Mouse (Mus musculus): Measurements from ENCODE around the gene Slit2.

Slit2 gene

DNA sequence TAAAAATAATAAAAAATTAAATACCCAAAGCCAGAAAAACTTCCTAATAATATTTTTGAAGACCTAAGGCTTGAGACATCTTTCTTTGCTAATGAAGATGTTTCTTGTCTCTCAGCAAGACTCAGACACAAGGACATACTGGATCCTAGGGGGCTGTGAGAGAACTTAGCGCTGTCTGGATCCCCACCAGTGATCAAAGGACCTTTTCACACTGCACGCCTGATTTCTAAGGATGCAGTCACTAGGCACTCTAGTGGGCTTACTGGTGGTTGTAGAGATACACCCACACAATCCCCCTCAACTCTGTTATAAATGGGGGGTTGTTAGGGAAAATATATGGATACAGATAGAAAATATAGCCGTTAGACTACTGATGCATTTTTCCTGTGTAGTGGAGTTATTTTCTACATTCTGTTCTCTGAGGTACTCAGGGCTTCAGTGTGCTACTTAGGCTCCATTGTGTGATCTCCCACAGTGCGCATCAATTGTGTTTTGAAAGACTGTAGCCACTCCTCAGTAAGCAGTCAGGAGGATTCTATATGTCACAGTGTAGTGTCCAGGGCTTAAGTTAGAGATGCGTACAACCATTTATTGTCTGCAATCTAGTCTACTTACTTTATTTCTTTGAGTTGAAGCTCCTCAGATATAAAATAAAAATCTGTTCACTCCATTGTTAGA lies 67.8 kb downstream of the Slit2 start:
- DNase-seq (ENCODE audit: extremely low read depth, low read depth, low spot score), result no peak

DNA sequence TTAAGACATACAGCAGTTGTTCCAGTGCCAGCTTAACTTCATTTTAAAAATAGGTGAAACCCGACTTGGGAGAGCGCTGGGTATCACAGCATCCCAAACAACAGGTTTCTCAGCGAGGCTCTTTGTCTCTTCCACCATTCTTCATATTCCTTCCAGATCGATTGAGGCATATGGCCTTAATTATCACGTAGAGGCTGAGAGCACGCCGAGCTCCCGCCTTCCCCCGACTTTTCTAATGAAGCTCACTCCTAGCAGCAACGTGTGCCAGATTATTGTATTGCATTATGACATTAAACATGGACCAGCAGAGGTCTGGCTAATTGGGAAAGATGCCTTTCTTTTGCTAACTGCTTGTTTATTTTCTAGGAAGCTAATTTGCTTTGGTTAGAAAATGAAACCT lies 75.7 kb downstream of the Slit2 start:
- no peak for DNase-seq (ENCODE audit: extremely low read depth, low read depth, low spot score)

DNA sequence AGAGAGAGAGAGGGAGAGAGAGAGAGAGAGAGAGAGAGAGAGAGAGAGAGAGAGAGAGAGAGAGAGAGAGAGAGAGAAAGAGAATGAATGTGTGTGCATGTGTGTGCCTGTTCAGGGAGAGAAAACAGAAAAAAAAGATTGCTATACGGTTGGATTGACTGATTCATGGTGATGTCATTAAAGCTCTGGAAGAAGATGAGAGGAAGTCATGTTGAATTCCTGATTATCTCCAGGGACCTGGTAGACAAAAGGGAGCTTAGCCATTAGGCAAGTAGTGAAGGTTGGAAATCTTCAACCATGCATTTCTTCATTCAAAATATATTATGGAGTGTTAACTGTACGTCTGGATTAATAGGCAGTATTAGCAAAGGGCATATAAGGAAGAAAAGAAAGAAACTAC lies 77.8 kb downstream of the Slit2 start:
- no peak for DNase-seq (ENCODE audit: extremely low read depth, low read depth, low spot score)

DNA sequence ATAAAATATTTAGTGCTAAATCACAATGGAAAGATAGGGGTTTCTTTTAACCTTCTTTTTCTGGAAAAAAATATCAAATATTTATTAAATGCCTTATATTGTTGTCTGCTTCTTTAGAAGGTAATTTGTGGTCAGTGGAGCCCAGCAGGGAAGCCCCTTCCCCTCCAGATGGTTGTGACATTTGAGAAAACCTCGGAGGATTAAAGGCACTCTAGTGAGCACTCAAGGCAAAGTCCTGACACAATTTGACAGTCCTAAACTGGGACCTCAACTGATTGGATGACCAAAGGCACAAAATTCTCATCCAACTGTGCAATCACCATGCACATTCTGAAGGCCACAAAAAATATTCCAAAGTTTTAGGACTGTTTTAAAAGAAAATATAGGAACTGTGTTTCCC lies 95.8 kb downstream of the Slit2 start:
- DNase-seq (ENCODE audit: extremely low read depth, low read depth, low spot score), result no peak

DNA sequence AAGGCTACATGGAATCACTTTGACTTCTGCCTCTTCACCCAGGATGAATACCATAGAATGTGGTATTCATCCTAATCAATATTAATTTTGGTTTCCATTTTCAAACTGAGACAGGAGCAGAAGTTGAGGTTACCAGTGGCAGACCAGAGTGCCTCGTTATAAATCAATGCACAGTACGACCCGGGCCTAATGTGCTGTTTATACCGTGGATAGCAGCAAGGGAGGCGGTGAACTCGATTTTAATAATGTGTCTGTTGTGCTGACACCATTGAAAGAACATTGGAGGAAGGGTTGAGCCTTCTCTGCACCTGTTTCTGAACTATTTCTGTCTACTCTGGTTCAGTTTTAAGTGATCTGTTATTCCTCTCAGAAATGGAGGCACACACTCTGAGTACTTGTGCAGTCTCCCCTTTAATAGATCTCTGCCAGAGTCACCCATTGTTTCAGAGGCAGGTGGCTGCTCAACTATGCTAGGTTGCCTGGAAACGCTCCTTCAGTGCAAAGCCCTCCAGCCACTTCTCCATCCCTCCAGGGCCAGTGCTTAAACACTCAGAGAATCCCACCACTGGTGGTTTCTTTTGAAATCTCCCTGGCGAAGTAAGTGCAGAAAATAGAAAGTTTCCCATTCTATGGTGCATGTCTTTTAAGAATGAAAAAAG lies 98.4 kb downstream of the Slit2 start:
- no peak for DNase-seq (ENCODE audit: extremely low read depth, low read depth, low spot score)

DNA sequence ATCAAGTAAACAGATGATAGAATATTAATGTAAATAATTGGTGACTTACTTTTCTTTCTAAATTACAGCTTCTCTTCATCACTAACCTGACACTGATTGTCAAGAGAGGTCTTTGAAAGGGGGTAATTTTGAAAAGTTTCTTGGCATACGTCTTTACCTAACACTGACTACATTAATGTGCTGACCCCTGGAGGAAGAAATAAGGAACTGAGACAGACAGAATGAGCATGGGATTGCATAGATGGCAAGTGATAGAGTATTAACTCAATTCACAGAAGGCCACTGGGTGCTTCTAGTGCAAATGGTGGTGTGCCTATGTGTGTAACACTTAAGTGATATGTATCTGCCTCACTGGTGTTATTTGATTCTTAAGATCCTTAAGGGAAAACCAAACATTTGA lies 130.5 kb downstream of the Slit2 start:
- no peak for DNase-seq (ENCODE audit: extremely low read depth, low read depth, low spot score)

DNA sequence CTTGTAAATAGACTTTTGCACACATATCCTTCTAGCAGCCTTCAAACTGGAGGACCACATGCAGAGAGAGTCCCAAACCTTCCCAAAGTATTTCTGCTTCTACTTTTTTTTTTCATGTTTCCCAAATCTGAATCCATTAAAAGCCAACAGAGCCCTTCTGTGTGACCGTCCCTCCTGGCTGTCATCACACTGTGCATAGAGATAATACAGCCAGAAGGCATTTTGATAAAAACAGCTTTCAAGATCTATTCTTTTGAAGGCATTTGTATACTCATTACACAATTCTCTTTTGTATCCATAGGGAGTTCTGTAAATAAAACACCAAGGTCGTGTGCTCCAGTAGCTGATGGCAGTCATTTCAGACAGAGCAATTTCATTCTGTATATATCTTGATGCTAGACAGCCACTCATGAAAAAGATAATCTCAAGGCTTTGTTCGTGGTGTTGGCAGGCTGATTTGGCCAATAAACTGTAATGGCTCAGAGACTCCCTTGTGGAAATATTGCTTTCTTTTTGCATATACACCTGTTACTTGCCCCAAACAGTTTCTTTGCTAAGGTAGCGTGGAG lies 132.1 kb downstream of the Slit2 start:
- DNase-seq (ENCODE audit: extremely low read depth, low read depth, low spot score), result no peak

DNA sequence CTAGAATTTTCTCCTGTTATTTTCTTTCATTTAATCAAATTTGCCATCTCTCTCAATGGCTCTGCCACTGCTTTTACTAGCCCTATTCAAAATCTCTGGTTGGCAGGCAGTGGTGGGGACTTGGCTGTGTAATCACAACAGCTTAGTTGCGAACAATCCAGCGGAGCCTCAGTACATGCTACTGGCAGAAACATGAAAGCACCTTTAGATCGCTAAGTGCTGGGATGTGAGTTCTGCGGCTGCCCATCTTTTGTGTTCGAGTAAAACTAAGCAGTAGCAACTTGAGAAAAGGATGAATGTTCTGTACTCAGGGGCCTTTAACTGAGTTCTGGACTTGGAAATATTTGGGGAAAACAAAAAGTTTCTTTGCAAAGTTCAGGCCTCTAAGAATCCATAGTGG lies 139.7 kb downstream of the Slit2 start:
- no peak for DNase-seq (ENCODE audit: extremely low read depth, low read depth, low spot score)

DNA sequence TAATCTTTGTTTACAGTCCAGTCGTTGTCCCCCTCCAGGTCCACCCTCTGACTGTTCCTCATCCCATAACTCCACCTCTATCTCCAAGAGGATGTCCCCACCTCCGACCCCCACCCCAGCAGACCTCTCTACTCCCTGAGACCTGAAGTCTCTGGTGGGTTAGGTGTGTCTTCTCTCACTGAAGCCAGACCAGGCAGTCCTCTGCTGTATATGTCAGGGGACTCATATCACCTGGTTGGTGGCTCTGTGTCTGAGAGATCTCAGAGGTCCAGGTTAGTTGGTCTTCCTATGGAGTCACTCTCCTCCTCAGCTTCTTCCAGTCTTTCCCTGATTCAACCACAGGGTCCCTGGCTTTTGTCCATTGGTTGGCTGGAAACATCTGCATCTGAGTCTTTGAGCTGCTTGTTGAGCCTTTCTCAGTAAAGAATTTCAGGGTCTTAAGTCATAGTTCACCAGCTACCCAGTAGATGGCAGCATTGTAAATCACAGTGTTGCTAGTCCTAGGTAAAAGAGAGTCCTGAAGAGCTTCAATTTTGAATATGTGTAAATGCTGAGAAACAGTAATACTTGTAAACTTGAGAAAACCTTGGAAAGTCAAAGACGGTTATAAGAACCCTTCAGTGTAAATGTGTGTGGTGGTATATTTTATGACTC lies 143.0 kb downstream of the Slit2 start:
- no peak for DNase-seq (ENCODE audit: extremely low read depth, low read depth, low spot score)

DNA sequence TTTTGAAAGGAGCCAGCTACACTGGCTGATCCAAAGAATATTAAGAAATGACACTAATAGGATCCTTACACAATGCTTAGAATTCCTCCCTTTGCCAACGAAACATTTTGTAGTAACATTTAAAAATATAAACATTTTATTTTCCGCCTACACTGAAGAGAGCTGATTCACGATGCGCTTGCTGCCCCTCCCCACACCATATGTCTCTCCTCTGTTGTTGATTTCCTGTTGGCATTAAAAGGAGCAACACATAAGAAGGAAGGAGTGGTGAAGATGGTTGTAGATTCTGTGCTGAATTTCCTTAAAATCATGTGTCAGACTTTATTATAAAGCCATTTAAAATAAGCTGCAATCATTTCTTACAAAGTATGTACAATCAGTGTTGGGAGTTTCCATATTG lies 147.0 kb downstream of the Slit2 start:
- no peak for DNase-seq (ENCODE audit: extremely low read depth, low read depth, low spot score)

DNA sequence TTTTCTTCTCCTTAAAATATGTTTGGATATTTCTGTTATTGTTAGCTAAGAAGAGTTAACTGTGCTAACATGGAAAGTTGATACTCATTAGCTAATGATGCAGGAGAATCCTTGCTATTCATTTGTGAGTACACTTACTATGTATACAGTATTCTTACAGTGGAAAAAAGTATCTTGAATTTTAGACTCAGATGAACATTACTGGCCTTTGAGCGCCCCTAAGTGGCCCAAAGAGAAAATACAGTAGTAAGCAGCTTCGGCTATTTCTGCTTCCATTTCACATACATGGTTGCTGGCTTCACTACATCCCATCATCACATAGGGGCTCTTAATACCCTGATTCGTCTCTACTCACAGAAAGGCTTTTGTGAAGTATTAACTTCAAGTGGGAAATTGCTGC lies 153.6 kb downstream of the Slit2 start:
- no peak for DNase-seq (ENCODE audit: extremely low read depth, low read depth, low spot score)

DNA sequence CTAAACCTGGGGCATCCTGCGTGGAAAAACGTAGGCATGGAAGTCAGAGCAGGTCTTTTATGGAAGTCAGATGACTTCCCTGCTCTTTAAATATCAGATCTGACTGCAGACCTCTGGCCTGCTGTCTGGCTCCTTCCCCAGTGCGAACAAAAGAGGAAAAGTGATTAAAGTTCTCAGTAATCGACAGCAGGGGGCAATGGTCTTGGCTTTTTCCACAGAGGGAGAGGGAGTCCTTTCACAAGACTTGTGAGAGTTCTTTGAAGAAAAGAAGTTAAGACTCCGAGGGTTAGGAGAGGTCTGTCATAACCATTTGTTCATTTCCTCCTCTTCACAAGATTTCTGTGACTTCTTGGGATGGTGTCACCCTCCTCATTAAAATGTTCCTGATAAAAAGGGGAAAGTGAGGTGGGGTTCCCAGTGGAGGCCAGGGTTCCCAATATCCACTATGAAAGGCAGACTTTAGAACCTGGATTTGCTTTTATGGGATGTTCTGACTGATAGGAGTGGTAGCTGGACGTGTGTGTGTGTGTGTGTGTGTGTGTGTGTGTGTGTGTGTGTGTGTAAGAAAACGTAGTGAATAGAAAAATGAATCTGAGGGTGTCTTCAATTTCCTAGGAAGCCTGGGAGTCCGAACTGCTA lies 156.0 kb downstream of the Slit2 start:
- DNase-seq (ENCODE audit: extremely low read depth, low read depth, low spot score), result no peak

DNA sequence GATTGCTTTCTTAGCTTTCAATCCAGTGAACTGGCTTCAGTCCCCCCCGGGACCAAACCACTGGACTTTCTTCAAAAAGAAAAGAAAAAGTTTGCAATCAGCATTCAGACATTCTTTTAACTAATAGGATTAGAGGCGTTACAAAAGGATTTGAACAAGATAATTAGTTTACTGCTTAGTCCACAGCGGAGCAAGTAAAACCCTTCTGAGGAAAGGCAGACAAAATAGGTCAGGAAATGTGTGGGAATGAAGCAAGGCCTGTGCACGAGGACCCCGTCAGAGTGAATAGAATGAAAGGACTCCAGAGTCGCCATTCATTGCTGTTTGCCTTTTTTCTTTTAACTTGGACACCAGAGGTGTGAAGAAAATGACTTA lies 156.5 kb downstream of the Slit2 start:
- DNase-seq (ENCODE audit: extremely low read depth, low read depth, low spot score), result no peak

DNA sequence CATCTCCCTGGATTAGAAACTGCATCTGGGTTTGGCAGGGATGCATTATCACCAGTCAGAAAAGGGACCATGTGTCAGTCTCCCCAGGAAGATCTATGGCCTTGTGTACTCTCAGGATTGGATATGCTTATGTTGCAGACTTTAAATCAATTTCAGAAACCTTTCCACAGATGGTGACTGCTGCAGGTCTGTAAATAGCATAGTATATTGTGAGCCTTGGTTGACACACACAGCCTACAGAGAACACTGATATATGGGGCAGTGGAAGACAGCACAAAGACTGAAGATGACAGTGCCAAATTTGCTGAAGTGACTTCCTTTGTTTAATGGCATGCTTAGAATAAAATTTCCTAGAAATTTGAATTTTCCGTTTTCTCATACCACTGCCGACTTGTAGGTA lies 163.1 kb downstream of the Slit2 start:
- DNase-seq (ENCODE audit: extremely low read depth, low read depth, low spot score), result no peak

DNA sequence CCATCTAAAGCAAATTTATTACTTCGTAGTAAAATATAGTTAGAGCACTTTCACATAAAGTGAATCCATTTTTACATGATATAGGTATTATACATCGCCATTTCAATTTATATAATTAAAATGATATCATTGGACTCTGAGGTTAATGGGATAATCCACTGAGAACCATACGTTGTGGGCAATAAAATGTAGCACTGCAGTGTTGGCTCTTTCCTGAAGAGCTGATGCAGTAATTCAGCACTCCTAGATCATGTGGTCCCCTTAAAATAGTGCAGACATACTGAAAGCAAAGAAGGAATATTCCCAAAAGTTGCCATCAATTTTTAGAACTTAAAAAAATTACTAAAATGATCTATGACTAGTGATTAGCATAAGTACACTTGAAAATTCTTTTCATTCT lies 177.9 kb downstream of the Slit2 start:
- no peak for DNase-seq (ENCODE audit: extremely low read depth, low read depth, low spot score)

DNA sequence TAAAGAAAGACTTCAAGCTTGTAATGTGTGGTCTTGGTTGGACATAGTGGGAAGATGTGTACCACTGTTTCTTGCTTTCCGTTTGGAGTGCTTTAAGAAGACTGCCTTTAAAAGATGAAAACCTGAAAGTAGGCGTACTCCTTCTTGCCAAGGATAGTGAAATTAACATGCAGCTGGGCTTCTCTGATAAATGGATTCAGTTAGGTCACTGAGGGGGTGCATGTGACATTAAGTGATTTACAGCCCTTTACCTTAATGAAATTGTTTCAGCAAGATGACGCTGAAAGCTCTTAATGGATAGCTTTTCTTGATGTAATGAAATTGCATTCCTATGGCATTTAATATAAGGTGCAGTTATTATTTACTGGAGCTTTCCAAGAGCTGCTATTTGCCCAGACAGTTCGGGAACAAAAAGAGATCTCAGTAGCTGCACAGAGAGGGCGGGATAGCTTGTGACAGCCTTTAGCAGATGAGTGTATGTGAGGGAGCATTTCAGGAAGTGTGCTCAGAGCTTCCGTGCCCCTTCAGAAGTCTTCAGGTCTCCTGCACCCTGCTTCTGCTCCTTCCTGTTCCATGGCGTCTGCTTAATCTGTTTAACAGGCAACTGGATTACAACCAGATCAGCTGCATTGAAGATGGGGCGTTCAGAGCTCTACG lies 198.8 kb downstream of the Slit2 start:
- DNase-seq (ENCODE audit: extremely low read depth, low read depth, low spot score), result no peak

DNA sequence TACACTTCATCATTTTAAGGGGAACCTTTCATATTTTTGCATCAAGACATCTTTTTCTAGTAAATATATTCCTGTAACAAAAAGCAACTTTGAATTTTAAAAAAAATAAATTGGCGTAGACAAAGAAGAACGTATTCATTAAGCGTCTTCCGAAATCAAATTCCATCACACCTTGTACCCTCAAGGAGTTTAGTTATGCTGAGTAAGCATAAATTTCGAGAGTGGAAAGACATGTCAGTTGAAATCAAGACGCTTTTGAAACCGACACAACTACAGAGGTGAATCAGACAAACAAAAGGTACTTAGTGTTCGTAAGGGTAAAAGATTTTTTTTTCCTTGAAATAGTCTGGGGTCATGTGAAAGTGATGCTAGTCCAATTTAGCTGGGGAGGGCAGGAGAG lies 201.4 kb downstream of the Slit2 start:
- no peak for DNase-seq (ENCODE audit: extremely low read depth, low read depth, low spot score)

DNA sequence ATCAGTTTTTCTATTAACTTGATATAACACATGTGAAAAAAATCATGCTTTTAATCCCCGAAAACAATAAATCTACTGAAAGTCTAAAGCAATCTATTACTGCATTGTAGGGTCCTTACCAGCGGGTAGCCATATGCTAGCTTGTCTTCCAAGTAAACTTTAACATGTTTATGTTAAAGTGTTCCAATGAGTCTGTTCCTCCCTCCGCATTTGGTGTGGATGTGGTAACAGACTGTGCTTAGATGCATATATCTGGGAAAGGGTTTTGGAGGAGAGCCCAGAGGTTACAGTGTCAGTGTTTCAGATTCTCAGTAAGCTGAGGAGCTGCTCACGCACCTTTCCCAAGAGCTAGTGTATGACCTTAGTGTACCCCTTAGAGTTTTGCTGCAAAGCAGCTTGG lies 204.9 kb downstream of the Slit2 start:
- DNase-seq (ENCODE audit: extremely low read depth, low read depth, low spot score), result no peak

DNA sequence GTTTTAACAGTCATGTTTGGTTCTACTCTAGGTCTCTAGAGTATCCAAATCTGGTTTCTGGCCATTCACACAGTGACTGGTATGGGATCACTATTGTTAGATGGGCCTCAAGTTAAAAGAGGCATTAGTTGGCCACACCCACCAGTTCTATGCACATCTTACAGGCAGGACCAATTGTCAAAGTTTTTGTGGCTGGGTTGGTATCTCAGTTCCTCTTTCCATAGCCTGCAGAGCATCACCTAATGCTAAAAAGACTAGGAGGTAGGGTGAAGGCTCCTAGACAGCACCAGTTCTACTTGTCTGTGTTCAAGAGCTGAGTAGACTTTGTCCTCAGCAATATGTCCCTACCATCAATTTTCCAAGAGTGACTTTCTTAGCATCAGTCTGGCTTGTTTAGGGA lies 216.4 kb downstream of the Slit2 start:
- no peak for DNase-seq (ENCODE audit: extremely low read depth, low read depth, low spot score)

DNA sequence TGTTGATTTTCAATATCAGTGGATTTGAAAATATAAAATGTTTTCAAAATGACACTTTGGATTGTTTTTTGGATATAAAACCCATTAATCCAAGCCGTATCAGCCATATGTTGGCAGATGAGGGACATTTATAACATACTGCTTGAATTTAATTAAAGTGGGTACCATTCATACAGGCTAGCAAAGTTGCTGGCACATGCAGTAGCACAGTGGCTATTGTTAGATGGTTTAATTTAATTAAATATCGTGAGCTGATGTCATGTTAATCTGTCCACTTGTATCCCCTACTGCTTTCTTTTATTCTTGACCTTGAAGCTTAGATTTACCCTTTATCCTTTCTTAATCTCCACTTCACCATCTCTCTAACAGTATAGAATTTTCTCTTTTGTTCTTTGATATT lies 232.3 kb downstream of the Slit2 start:
- DNase-seq (ENCODE audit: extremely low read depth, low read depth, low spot score), result no peak

DNA sequence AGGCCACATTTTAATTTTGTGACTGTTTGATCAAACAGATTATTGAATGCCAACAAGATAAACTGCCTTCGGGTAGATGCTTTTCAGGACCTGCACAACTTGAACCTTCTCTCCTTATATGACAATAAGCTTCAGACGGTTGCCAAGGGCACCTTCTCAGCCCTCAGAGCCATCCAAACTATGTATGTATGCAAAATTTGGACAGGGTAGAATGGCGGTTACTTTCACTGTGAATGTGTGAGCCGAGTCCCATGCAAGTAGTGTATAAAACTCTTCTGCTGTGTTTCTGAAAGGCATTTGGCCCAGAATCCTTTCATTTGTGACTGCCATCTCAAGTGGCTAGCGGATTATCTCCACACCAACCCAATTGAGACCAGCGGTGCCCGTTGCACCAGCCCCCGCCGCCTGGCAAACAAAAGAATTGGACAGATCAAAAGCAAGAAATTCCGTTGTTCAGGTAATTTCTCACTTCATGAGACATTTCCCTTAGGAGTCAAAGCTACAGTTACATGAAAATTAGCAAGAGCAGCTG lies 236.8 kb downstream of the Slit2 start:
- no peak for DNase-seq (ENCODE audit: extremely low read depth, low read depth, low spot score)

Measured in fat pad, adult 2 months (tissue).